In the genomic region with DNA sequence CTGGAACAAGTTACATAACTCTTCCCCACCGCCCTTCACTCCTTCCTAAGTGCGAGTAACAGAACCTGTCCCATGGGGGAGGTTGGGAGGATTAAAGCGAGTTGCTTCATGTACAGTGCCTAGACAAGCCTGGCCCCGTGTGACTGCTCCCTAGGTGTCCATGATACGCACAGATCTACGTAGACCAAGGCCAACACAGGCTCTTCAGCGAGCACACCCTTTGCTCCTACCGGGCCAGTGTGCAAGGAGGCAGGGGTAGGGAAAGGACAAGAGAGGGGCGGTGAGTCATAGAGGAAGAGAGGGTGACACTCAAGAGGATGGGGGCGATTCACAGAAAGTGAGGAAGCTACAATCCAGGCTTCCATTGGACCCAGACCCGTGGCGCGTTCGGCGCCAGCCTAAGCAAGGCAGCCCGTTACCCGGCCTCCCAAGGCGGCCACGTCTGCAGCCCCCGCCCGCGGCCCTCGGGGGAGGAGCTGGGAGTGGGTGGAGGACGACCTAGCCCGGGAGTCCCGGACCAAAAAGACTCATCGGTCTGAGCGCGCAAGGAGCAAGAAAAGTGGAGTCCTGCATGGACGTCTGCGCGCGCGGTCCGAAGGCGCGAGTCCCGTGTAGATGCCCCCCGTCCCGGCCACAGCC, we compare ENCODE assay signal across 7 mouse cellular contexts. TPM values are rescaled to one million over a fixed set of nuclear protein-coding genes. Genes with fewer than 3 reads are reported as not detected.
DNase-seq lines count a peak whose midpoint lies in the region; ATAC-seq lines count a peak whose summit lies in the region.

No protein-coding gene starts in this region.

- H3K4me1 ChIP-seq in forebrain, embryonic 15.5 days = peaks cover 20% of the 10 kb centered on the region
- H3K4me1 ChIP-seq in hindbrain, embryonic 13.5 days (replicated peaks) = peaks cover 12% of the 10 kb centered on the region
- H3K4me1 ChIP-seq in liver, embryonic 12.5 days = peaks cover 80% of the 10 kb centered on the region

- DNase-seq in ES-CJ7 (ENCODE audit: low read depth, low spot score) = peak; percentile 45
- peak; percentile 78 for DNase-seq in adrenal gland, postnatal 14 days
- DNase-seq in naive thymus-derived CD4-positive, alpha-beta T cell, adult 2 months (ENCODE audit: low read depth) = peak; percentile 56
- peak; percentile 73 for DNase-seq in thymus, postnatal 14 days

- H3K27me3 ChIP-seq in forebrain, embryonic 15.5 days = peaks cover 25% of the 10 kb centered on the region
- peaks cover 47% of the 10 kb centered on the region for H3K27me3 ChIP-seq in hindbrain, embryonic 13.5 days
- H3K27me3 ChIP-seq in liver, embryonic 12.5 days (replicated peaks) = 0 out of 2 replicates have a peak, but pooled peaks cover 4% of the 10 kb centered on the region

- no peaks in the 10 kb centered on the region for H3K36me3 ChIP-seq in forebrain, embryonic 15.5 days
- H3K36me3 ChIP-seq in hindbrain, embryonic 13.5 days = no peaks in the 10 kb centered on the region
- peaks cover 2% of the 10 kb centered on the region for H3K36me3 ChIP-seq in liver, embryonic 12.5 days

- WGBS in forebrain, embryonic 15.5 days = 3% methylated on average over 40 of the region's 40 CpGs
- 3% methylated on average over 36 of the region's 40 CpGs for WGBS in hindbrain, embryonic 13.5 days
- WGBS in liver, embryonic 12.5 days (ENCODE audit: insufficient replicate concordance) = 3% methylated on average over 40 of the region's 40 CpGs

- peak overlapping the region; percentile 57 for H3K4me3 ChIP-seq in forebrain, embryonic 15.5 days
- H3K4me3 ChIP-seq in hindbrain, embryonic 13.5 days = peak overlapping the region; percentile 48
- peak overlapping the region; percentile 73 for H3K4me3 ChIP-seq in liver, embryonic 12.5 days

- no peaks in the 10 kb centered on the region for H3K9me3 ChIP-seq in forebrain, embryonic 15.5 days
- H3K9me3 ChIP-seq in hindbrain, embryonic 13.5 days = no peaks in the 10 kb centered on the region
- H3K9me3 ChIP-seq in liver, embryonic 12.5 days (replicated peaks) = no peaks in the 10 kb centered on the region

- ATAC-seq in forebrain, embryonic 15.5 days (replicated peaks) = peak; percentile 74
- peak; percentile 66 for ATAC-seq in hindbrain, embryonic 13.5 days (ENCODE audit: low FRiP score)
- peak; percentile 48 for ATAC-seq in liver, embryonic 12.5 days

- peak overlapping the region; percentile 62 for H3K4me2 ChIP-seq in forebrain, embryonic 15.5 days (replicated peaks)
- H3K4me2 ChIP-seq in hindbrain, embryonic 13.5 days = peak overlapping the region; percentile 63
- peak overlapping the region; percentile 96 for H3K4me2 ChIP-seq in liver, embryonic 12.5 days

- H3K9ac ChIP-seq in forebrain, embryonic 15.5 days (replicated peaks) = peak overlapping the region; percentile 43
- peak overlapping the region; percentile 69 for H3K9ac ChIP-seq in hindbrain, embryonic 13.5 days
- H3K9ac ChIP-seq in liver, embryonic 12.5 days = peak overlapping the region; percentile 80

- H3K27ac ChIP-seq in forebrain, embryonic 15.5 days (replicated peaks) = 0 out of 2 replicates have a peak overlapping the region, but pooled peaks have one; percentile 5
- no peak overlapping the region for H3K27ac ChIP-seq in hindbrain, embryonic 13.5 days
- H3K27ac ChIP-seq in liver, embryonic 12.5 days = peak overlapping the region; percentile 95

RNA-seq across cellular contexts. Expression of gene Slc12a4, which starts 0.5 kb away (rescaled TPM):
- total RNA-seq in adrenal gland, postnatal 14 days (2021) = 36.9 and 42.5 TPM in 2 replicates
- 9.3 and 10.1 TPM in 2 replicates for polyA plus RNA-seq in forebrain, embryonic 15.5 days (2015; fragmentation: Nextera tagmentation; extraction: Ambion mirVana)
- 7.9 and 8.9 TPM in 2 replicates for polyA plus RNA-seq in hindbrain, embryonic 13.5 days (2015; fragmentation: Nextera tagmentation; extraction: Ambion mirVana)
- 18.2 and 18.6 TPM in 2 replicates for polyA plus RNA-seq in liver, embryonic 12.5 days (2016; fragmentation: Nextera tagmentation; extraction: Ambion mirVana)

RNA-seq across cellular contexts. Expression of gene Dpep3, which starts 13.8 kb away (rescaled TPM):
- not detected in 2 replicates for total RNA-seq in adrenal gland, postnatal 14 days (2021)
- polyA plus RNA-seq in forebrain, embryonic 15.5 days (2015; fragmentation: Nextera tagmentation; extraction: Ambion mirVana) = not detected in 2 replicates
- not detected in 2 replicates for polyA plus RNA-seq in hindbrain, embryonic 13.5 days (2015; fragmentation: Nextera tagmentation; extraction: Ambion mirVana)
- not detected in 2 replicates for polyA plus RNA-seq in liver, embryonic 12.5 days (2016; fragmentation: Nextera tagmentation; extraction: Ambion mirVana)

RNA-seq across cellular contexts. Expression of gene Lcat, which starts 22.2 kb away (rescaled TPM):
- total RNA-seq in adrenal gland, postnatal 14 days (2021) = 5.3 and 54.9 TPM in 2 replicates
- 0.41 and 0.50 TPM in 2 replicates for polyA plus RNA-seq in forebrain, embryonic 15.5 days (2015; fragmentation: Nextera tagmentation; extraction: Ambion mirVana)
- polyA plus RNA-seq in hindbrain, embryonic 13.5 days (2015; fragmentation: Nextera tagmentation; extraction: Ambion mirVana) = 0.90 and 1.0 TPM in 2 replicates
- 26.3 and 29.2 TPM in 2 replicates for polyA plus RNA-seq in liver, embryonic 12.5 days (2016; fragmentation: Nextera tagmentation; extraction: Ambion mirVana)

RNA-seq across cellular contexts. Expression of gene Dus2, which starts 25.8 kb away (rescaled TPM):
- total RNA-seq in adrenal gland, postnatal 14 days (2021) = 14.9 and 15.5 TPM in 2 replicates
- polyA plus RNA-seq in forebrain, embryonic 15.5 days (2015; fragmentation: Nextera tagmentation; extraction: Ambion mirVana) = 24.1 and 26.3 TPM in 2 replicates
- polyA plus RNA-seq in hindbrain, embryonic 13.5 days (2015; fragmentation: Nextera tagmentation; extraction: Ambion mirVana) = 23.3 and 23.6 TPM in 2 replicates
- 16.0 and 16.5 TPM in 2 replicates for polyA plus RNA-seq in liver, embryonic 12.5 days (2016; fragmentation: Nextera tagmentation; extraction: Ambion mirVana)

RNA-seq across cellular contexts. Expression of gene Psmb10, which starts 27.1 kb away (rescaled TPM):
- 49.2 and 65.5 TPM in 2 replicates for total RNA-seq in adrenal gland, postnatal 14 days (2021)
- polyA plus RNA-seq in forebrain, embryonic 15.5 days (2015; fragmentation: Nextera tagmentation; extraction: Ambion mirVana) = 36.3 and 39.7 TPM in 2 replicates
- polyA plus RNA-seq in hindbrain, embryonic 13.5 days (2015; fragmentation: Nextera tagmentation; extraction: Ambion mirVana) = 40.3 and 46.9 TPM in 2 replicates
- 77.2 and 84.6 TPM in 2 replicates for polyA plus RNA-seq in liver, embryonic 12.5 days (2016; fragmentation: Nextera tagmentation; extraction: Ambion mirVana)

Comparison
In these comparisons a context has a peak if more than half of its experiments do, and no peak if none do; other contexts are left out.
1. RNA of gene Lcat, which starts 22.2 kb away (polyA plus RNA-seq): 26.3 to 29.2 TPM in liver, embryonic 12.5 days; 0.90 to 1.0 TPM in hindbrain, embryonic 13.5 days and 0.41 to 0.50 TPM in forebrain, embryonic 15.5 days; every median in the first group is over 10 times any median in the second.
2. Peak in every context shown above with its lines, with median percentiles within 50 percentile points of each other: DNase-seq, ATAC-seq, H3K4me2 ChIP-seq, H3K4me3 ChIP-seq and H3K9ac ChIP-seq.